Mouse (Mus musculus): ENCODE results near the gene Lce1a2. TPM values are rescaled to one million over a fixed set of nuclear protein-coding genes. Genes with fewer than 3 reads are reported as not detected.

Gene Lce1a2
- polyA plus RNA-seq (2014; fragmentation: Illumina TruSeq; extraction: RNeasy Lipid Tissue Mini Kit (QIAGEN cat#74804); ENCODE audit: low read depth, low replicate concordance): not detected

GRCm38 (mm10) chr3:92670215-92670614 is at the start of gene Lce1a2:
Gene Lce1a2, minus strand, starts transcription at chr3:92670315.

DNA sequence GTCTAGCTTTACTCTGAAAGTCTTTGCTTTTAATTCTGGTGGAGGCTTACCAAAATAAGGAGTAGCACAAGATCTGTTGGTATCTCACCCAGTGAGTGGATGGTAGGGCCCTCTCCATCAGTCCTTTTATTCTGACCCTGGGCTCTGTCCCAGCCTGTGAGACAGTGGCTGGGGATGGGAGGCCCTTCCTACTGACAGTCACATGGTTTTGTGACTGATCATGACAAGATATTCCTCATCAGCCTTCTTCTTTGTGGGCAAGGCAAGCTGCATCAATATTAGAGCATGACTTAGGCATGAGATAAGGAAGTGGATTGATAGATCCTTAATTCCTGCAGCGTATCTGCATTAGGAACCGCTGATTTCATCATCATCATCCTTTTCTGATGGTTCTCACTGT is 38.9 kb upstream of the Lce1a2 start, which contains the start of gene Lce1e:
Lce1e (minus strand) TSS at position 101 of the 400 bp plus-strand sequence.

GRCm38 (mm10) chr3:92687110-92687509 is 17.0 kb upstream of the Lce1a2 start, which contains the start of gene Lce1d:
Gene Lce1d, minus strand, starts transcription at chr3:92687210.

GRCm38 (mm10) chr3:92678947-92679346 is 8.8 kb upstream of the Lce1a2 start, which contains the start of gene Lce1c:
Gene Lce1c, plus strand, starts transcription at chr3:92679247.

GRCm38 (mm10) chr3:92656826-92657225 is 13.3 kb downstream of the Lce1a2 start, which contains the start of gene Lce1b:
Gene Lce1b, minus strand, starts transcription at chr3:92656926.

GRCm38 (mm10) chr3:92648207-92648606 is 21.9 kb downstream of the Lce1a2 start, which contains the start of gene Lce1a1:
Gene Lce1a1, minus strand, starts transcription at chr3:92648307.

GRCm38 (mm10) chr3:92621560-92621959 is 48.6 kb downstream of the Lce1a2 start, which contains the start of gene Lce6a:
Gene Lce6a, minus strand, starts transcription at chr3:92621660.

Other genes starting within 250 kb of the Lce1a2 start
- gene Gm9774, start 240.9 kb downstream of the Lce1a2 start, polyA plus RNA-seq (2014; fragmentation: Illumina TruSeq; extraction: RNeasy Lipid Tissue Mini Kit (QIAGEN cat#74804); ENCODE audit: low read depth, low replicate concordance): 10.1 TPM
- not detected for gene Sprr2k, start 237.7 kb downstream of the Lce1a2 start, polyA plus RNA-seq (2014; fragmentation: Illumina TruSeq; extraction: RNeasy Lipid Tissue Mini Kit (QIAGEN cat#74804); ENCODE audit: low read depth, low replicate concordance)
- not detected for gene Sprr1b, start 231.5 kb downstream of the Lce1a2 start, polyA plus RNA-seq (2014; fragmentation: Illumina TruSeq; extraction: RNeasy Lipid Tissue Mini Kit (QIAGEN cat#74804); ENCODE audit: low read depth, low replicate concordance)
- not detected for gene Sprr3, start 211.6 kb downstream of the Lce1a2 start, polyA plus RNA-seq (2014; fragmentation: Illumina TruSeq; extraction: RNeasy Lipid Tissue Mini Kit (QIAGEN cat#74804); ENCODE audit: low read depth, low replicate concordance)
- not detected for gene Sprr1a, start 184.4 kb downstream of the Lce1a2 start, polyA plus RNA-seq (2014; fragmentation: Illumina TruSeq; extraction: RNeasy Lipid Tissue Mini Kit (QIAGEN cat#74804); ENCODE audit: low read depth, low replicate concordance)
- gene Sprr4, start 169.8 kb downstream of the Lce1a2 start, polyA plus RNA-seq (2014; fragmentation: Illumina TruSeq; extraction: RNeasy Lipid Tissue Mini Kit (QIAGEN cat#74804); ENCODE audit: low read depth, low replicate concordance): not detected
- not detected for gene 2310046K23Rik, start 135.8 kb downstream of the Lce1a2 start, polyA plus RNA-seq (2014; fragmentation: Illumina TruSeq; extraction: RNeasy Lipid Tissue Mini Kit (QIAGEN cat#74804); ENCODE audit: low read depth, low replicate concordance)
- not detected for gene Ivl, start 96.6 kb downstream of the Lce1a2 start, polyA plus RNA-seq (2014; fragmentation: Illumina TruSeq; extraction: RNeasy Lipid Tissue Mini Kit (QIAGEN cat#74804); ENCODE audit: low read depth, low replicate concordance)
- not detected for gene Smcp, start 81.3 kb downstream of the Lce1a2 start, polyA plus RNA-seq (2014; fragmentation: Illumina TruSeq; extraction: RNeasy Lipid Tissue Mini Kit (QIAGEN cat#74804); ENCODE audit: low read depth, low replicate concordance)
- not detected for gene 2210017I01Rik, start 62.8 kb downstream of the Lce1a2 start, polyA plus RNA-seq (2014; fragmentation: Illumina TruSeq; extraction: RNeasy Lipid Tissue Mini Kit (QIAGEN cat#74804); ENCODE audit: low read depth, low replicate concordance)
- not detected for gene Lce6a, start 48.7 kb downstream of the Lce1a2 start, polyA plus RNA-seq (2014; fragmentation: Illumina TruSeq; extraction: RNeasy Lipid Tissue Mini Kit (QIAGEN cat#74804); ENCODE audit: low read depth, low replicate concordance)
- gene Lce1a1, start 22.0 kb downstream of the Lce1a2 start, polyA plus RNA-seq (2014; fragmentation: Illumina TruSeq; extraction: RNeasy Lipid Tissue Mini Kit (QIAGEN cat#74804); ENCODE audit: low read depth, low replicate concordance): not detected
- gene Lce1b, start 13.4 kb downstream of the Lce1a2 start, polyA plus RNA-seq (2014; fragmentation: Illumina TruSeq; extraction: RNeasy Lipid Tissue Mini Kit (QIAGEN cat#74804); ENCODE audit: low read depth, low replicate concordance): not detected
- gene Lce1c, start 8.9 kb upstream of the Lce1a2 start, polyA plus RNA-seq (2014; fragmentation: Illumina TruSeq; extraction: RNeasy Lipid Tissue Mini Kit (QIAGEN cat#74804); ENCODE audit: low read depth, low replicate concordance): not detected
- gene Lce1d, start 16.9 kb upstream of the Lce1a2 start, polyA plus RNA-seq (2014; fragmentation: Illumina TruSeq; extraction: RNeasy Lipid Tissue Mini Kit (QIAGEN cat#74804); ENCODE audit: low read depth, low replicate concordance): not detected
- gene Lce1e, start 38.8 kb upstream of the Lce1a2 start, polyA plus RNA-seq (2014; fragmentation: Illumina TruSeq; extraction: RNeasy Lipid Tissue Mini Kit (QIAGEN cat#74804); ENCODE audit: low read depth, low replicate concordance): not detected
- gene Lce1f, start 50.0 kb upstream of the Lce1a2 start, polyA plus RNA-seq (2014; fragmentation: Illumina TruSeq; extraction: RNeasy Lipid Tissue Mini Kit (QIAGEN cat#74804); ENCODE audit: low read depth, low replicate concordance): not detected
- gene Gm38119, start 68.8 kb upstream of the Lce1a2 start, polyA plus RNA-seq (2014; fragmentation: Illumina TruSeq; extraction: RNeasy Lipid Tissue Mini Kit (QIAGEN cat#74804); ENCODE audit: low read depth, low replicate concordance): not detected
- not detected for gene Lce1g, start 82.0 kb upstream of the Lce1a2 start, polyA plus RNA-seq (2014; fragmentation: Illumina TruSeq; extraction: RNeasy Lipid Tissue Mini Kit (QIAGEN cat#74804); ENCODE audit: low read depth, low replicate concordance)
- not detected for gene Lce1h, start 94.8 kb upstream of the Lce1a2 start, polyA plus RNA-seq (2014; fragmentation: Illumina TruSeq; extraction: RNeasy Lipid Tissue Mini Kit (QIAGEN cat#74804); ENCODE audit: low read depth, low replicate concordance)
- not detected for gene Lce1i, start 108.6 kb upstream of the Lce1a2 start, polyA plus RNA-seq (2014; fragmentation: Illumina TruSeq; extraction: RNeasy Lipid Tissue Mini Kit (QIAGEN cat#74804); ENCODE audit: low read depth, low replicate concordance)
- gene Lce1j, start 120.2 kb upstream of the Lce1a2 start, polyA plus RNA-seq (2014; fragmentation: Illumina TruSeq; extraction: RNeasy Lipid Tissue Mini Kit (QIAGEN cat#74804); ENCODE audit: low read depth, low replicate concordance): not detected
- not detected for gene Lce1k, start 137.6 kb upstream of the Lce1a2 start, polyA plus RNA-seq (2014; fragmentation: Illumina TruSeq; extraction: RNeasy Lipid Tissue Mini Kit (QIAGEN cat#74804); ENCODE audit: low read depth, low replicate concordance)
- not detected for gene Kprp, start 156.9 kb upstream of the Lce1a2 start, polyA plus RNA-seq (2014; fragmentation: Illumina TruSeq; extraction: RNeasy Lipid Tissue Mini Kit (QIAGEN cat#74804); ENCODE audit: low read depth, low replicate concordance)
- gene Lce1l, start 181.0 kb upstream of the Lce1a2 start, polyA plus RNA-seq (2014; fragmentation: Illumina TruSeq; extraction: RNeasy Lipid Tissue Mini Kit (QIAGEN cat#74804); ENCODE audit: low read depth, low replicate concordance): not detected
- not detected for gene 2310050C09Rik, start 199.9 kb upstream of the Lce1a2 start, polyA plus RNA-seq (2014; fragmentation: Illumina TruSeq; extraction: RNeasy Lipid Tissue Mini Kit (QIAGEN cat#74804); ENCODE audit: low read depth, low replicate concordance)

Measured in adrenal gland, adult 10 weeks (tissue).